In genomic region chr11:82889524-82890341, GRCm38 (mm10) we compare ENCODE assay signal across 1 mouse cellular context.
TF ChIP-seq lines count a peak whose summit lies in the region.

No protein-coding gene starts in this region.

TF ChIP-seq in ES-E14, 5 proteins besides CTCF, POLR2A, EP300 and RAD21:
- TF ChIP-seq HCFC1 (IDR thresholded peaks at IDR 0.05; ENCODE audit: borderline replicate concordance, insufficient read depth, low read length) (no peak), ZC3H11A (IDR thresholded peaks at IDR 0.05; ENCODE audit: borderline replicate concordance, low read depth, low read length) (no peak), ZNF384 (IDR thresholded peaks at IDR 0.05; ENCODE audit: low read depth, low read length) (no peak), MAFK (IDR thresholded peaks at IDR 0.05; ENCODE audit: insufficient read depth, low read depth, low read length) (no peak), CHD2 (IDR thresholded peaks at IDR 0.05; ENCODE audit: low read depth, low read length) (no peak)
